Mouse (Mus musculus) layer of hippocampus, adult 18-20 months (tissue): Measurements from ENCODE around the gene Snrpa1. TPM values are rescaled to one million over a fixed set of nuclear protein-coding genes. Genes with fewer than 3 reads are reported as not detected.

Source experiments
- DNase-seq, 2 experiments: peaks; one replicate each; pipeline ENCODE4 v3.0.0; 2022; ENCODE audit warnings: low spot score in 2 of 2
- total RNA-seq, 2 experiments: library from RNA; stranded (reverse); gene quantifications; 2 replicates each; pipeline ENCODE4 v1.2.3; 2021

Gene Snrpa1
- total RNA-seq, 2 experiments from 2014 or later, result 31.0 to 34.0 TPM

GRCm38 (mm10) chr7:66111211-66111610 lies 52.4 kb downstream of the Snrpa1 start:
- DNase-seq, result no peak

- DNase-seq, result no peak
Observed at GRCm38 (mm10) chr7:66113561-66113960, 54.8 kb downstream of the Snrpa1 start.

- DNase-seq, result no peak
Observed at GRCm38 (mm10) chr7:66115821-66116343, 57.1 kb downstream of the Snrpa1 start.

GRCm38 (mm10) chr7:66116906-66117482 lies 58.2 kb downstream of the Snrpa1 start:
- DNase-seq, result no peak

GRCm38 (mm10) chr7:66118046-66118445 lies 59.2 kb downstream of the Snrpa1 start:
- DNase-seq, result no peak

- DNase-seq, result no peak
Observed at GRCm38 (mm10) chr7:66118796-66119195, 60.0 kb downstream of the Snrpa1 start.

GRCm38 (mm10) chr7:66120139-66120538 lies 61.3 kb downstream of the Snrpa1 start:
- no peak for DNase-seq

- DNase-seq, result no peak
Observed at GRCm38 (mm10) chr7:66120702-66121396, 62.0 kb downstream of the Snrpa1 start.

Other genes starting within 250 kb of the Snrpa1 start
- 10 to 100 TPM; 16.9 to 19.5 TPM for gene Pcsk6, start 197.3 kb upstream of the Snrpa1 start, total RNA-seq
- gene Gm45213, start 15.4 kb upstream of the Snrpa1 start, total RNA-seq, result not detected
- 10 to 100 TPM; 46.2 to 50.4 TPM for gene Selenos, start 20.6 kb downstream of the Snrpa1 start, total RNA-seq
- 10 to 100 TPM; 16.6 to 16.7 TPM for gene Chsy1, start 50.5 kb downstream of the Snrpa1 start, total RNA-seq